Mouse (Mus musculus): ENCODE data around the gene Themis. TPM values are rescaled to one million over a fixed set of nuclear protein-coding genes. Genes with fewer than 3 reads are reported as not detected.

Themis gene
- total RNA-seq, 2 experiments from 2014 or later, result not detected

DNA sequence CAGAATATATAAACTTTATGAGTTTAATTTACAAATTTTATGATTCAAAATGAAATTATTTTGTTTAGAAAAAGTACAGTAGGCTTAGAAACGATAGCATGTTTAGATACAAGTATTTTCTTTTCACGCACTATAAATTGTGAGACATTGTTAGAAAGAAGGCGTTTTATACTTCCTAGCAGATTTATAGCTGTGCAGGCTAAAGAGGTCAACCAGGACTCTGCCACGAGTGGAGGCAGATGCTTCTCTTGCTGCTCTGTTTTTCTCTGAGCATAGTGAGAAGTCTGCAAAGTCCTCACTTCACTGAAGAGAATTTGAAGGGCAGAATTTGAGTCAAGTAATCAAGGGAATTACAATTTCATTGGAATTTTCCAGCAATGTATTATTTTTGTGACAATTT is 131.3 kb downstream of the Themis start:
- no peak for DNase-seq (ENCODE audit: low spot score in 2 of 2)

DNA sequence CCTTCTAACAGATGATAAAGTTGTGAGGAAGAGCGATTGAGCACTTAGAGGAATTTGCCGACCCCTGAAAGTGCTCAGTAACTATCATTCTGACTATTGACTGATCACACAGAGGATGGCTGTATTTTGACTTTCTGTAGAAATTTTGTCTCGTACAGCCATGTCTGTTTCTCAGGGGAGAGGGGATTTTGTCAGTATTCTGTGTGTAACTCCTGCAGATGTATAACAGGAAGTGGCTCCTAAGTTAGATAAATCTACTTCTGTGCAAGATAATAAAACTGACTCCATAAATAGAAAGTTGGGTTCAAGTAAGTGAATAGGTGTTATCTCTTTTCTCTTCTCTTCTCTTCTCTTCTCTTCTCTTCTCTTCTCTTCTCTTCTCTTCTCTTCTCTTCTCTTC is 137.0 kb downstream of the Themis start:
- no peak for DNase-seq (ENCODE audit: low spot score in 2 of 2)

DNA sequence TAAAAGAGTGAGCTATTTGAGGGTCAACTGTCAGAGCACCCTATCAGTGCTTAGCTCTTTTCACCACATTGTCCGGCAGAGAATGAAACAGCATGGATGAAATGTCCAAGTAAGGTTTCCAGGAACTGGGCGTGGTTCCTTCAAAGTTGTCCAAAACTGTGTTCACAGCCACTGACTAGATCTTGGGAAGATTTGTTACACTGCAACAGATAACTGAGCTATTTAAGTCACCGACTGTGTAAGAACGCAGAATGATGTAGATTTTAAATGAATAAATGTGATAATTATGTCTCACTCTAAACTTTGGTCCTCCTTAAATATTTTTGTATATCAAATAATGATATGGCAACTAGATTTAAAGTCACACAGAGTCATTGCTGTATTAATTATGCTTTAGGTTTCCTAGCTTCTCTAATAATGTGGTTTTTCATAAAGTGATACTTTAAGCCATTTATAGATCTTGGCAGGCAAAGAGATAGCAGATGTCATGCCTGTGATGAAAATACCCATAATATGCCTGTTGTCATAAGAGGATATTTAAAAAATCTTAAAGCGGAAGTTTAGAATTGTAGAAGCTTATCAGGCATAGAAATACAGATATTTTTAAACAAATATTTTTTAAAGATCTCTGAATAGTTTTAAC is 143.9 kb downstream of the Themis start:
- DNase-seq (ENCODE audit: low spot score in 2 of 2), result peak in 1 of 2 experiments; percentile 49

DNA sequence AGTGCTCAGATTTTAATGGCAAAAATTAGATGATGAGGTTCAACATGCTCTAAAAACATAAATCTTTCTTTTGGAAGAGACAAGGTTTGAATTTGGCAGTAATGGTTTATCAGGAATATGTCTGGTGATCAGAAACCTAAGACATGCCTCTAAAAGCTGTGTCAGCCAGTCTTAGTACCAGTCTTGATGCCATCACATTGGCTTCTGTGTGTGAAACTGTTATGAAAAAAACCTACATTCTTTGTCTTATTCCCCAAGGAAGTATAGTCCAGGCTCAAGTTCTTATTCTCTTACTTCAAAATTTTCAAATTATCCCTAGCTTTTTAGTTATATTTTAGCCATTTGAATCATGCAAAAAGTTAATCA is 144.4 kb downstream of the Themis start:
- no peak for DNase-seq (ENCODE audit: low spot score in 2 of 2)

DNA sequence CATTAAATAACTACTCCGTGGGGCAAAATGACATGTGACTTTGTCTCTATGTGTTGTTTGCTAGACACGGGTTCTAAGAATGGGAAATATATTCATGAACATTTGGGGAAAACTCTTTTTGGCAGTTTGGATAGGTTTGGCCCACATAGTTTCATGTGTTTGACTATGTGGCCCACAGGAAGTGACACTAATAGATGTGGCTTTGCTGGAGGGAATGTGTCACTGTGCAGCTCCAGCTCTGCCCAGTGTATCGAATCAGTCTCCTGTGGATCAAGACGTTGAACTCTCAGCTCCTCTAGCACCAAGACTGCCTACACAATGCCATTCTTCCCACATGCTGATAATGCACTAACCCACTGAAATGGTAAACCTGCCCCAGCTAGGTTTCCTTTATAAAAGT is 148.0 kb downstream of the Themis start:
- no peak for DNase-seq (ENCODE audit: low spot score in 2 of 2)

DNA sequence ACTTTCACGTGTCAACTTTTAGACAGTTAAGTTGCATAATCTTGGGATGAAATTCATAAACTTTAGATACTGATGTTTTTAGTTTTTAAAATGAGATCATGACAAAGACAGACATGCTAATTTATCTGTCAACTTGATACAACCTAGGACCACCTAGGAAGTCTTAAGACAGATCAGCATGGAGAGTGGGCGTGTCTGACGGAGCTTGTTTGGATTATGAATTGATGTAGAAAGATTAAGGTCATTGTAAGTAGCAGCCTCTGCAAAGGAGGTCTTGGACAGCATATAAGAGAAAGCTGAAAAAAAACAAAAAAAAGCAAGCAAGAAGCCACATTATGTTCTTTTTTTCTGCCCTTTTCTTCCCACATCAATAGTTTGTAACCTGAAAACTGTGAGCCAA is 154.2 kb downstream of the Themis start:
- DNase-seq (ENCODE audit: low spot score in 2 of 2), result no peak

DNA sequence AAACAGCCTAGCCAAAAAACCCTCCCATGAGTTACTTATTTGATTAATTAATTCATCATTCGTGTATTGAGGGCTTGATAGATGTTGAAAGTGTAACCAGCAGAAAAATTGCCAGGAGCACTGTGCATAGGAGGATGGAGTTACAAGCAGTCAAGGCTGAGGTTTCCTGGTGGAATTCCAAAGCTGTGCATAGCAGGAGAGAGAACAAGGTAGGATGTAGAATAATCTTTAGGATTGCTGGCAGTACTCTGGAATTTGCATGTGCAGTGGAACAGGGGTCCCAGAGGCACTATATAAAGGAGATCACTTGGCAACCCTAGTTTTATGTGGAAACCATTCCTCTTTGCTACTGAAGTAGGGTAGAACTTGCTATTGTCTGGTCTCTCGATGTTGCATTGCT is 174.4 kb downstream of the Themis start:
- DNase-seq (ENCODE audit: low spot score in 2 of 2), result no peak

DNA sequence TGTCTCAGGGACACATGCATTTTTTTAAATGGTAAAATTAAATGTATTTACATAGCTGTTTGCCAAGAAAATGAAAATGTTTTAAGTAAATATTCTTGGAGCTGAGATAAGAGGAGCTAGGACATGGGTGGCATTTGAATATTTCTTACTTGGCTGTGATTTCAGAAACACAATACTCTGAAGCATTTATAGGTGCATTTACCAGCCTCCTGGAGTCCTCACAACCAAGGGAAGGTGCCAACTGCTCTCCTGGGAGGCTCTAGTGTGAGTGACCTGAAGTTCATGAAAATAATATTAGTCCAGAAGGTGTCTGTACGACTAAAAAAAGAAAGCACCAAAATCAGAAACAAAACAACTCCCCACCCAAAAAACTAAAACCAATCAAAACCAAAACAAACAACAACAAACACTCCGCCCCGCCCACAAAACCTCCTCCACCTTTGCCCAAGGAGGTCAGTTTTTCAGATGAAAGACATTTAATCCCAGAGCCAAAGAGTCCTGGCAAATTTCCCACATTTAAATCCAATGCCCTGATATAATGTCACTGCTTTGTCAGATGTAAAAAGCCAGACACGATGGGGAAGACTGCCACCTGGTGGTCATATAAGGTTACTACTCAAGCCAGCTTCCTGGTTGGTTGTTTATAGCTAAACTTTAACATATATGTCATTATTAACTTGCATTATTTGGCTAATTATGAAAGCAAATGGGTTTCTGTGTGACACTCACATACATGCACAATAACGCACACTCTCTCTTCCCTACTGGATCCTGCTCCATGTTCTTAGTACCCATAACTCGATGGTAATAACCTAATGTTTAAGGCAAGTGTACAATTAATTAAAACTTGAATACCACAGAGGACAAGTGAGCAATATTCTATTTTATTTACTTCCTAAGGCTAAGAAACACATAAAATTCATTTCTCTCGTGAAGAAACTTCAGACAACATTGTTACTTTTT is 175.9 kb downstream of the Themis start:
- peak; percentile 49 to 68 for DNase-seq (ENCODE audit: low spot score in 2 of 2)

DNA sequence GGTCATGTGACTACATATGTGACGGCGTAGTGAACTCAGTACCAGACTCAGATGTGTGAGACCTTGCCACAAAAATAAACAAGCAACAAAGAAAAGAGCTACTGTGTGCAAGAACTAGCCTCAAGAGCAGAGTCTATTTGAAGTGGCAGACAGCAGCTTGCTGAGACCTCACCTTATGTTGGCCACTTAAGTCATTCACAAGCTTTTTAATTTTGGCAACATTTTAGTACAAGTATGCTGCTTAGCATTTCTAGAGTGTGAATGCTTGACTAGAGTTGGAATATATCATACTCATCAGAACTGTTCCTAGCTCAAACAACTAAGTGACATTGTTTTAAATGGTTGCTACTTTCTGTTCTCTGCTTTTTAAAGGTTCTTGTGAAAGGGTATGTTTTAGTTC is 188.0 kb downstream of the Themis start:
- DNase-seq (ENCODE audit: low spot score in 2 of 2), result no peak

DNA sequence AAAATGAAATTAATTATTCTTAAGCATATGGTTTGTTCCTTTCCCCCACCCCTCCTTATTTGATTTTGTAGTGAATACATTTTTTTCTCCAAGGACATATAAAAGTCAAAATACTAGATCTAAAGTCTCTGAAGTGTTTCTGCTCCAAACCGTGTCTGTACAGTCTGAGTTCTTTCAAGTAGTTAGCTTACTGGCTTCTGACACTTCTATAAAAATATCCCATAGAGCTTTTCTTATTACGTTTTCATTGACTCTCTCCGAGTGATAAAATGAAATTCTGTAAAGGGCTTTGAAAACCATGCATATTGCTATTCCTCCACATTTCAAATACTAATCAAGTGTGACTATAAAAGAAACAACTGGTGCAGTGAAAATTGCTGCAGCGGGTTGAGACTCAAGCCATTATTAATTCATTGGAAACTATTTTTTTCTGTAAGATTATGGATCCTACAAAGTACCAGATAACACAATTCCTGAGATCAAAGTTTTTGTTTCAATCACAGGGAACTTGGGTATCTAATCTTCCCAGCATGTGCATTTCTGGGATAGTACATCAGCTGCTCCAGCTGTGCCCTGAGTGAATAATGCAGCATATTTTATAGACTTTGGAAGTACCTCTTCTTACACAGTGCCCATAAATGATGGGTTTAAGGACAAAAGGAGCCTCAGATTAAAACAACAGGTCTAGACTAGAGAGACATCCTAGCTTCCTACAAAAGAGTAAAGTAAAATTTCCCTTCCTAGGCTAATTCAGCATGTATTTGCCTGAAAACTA is 202.6 kb downstream of the Themis start:
- no peak for DNase-seq (ENCODE audit: low spot score in 2 of 2)

DNA sequence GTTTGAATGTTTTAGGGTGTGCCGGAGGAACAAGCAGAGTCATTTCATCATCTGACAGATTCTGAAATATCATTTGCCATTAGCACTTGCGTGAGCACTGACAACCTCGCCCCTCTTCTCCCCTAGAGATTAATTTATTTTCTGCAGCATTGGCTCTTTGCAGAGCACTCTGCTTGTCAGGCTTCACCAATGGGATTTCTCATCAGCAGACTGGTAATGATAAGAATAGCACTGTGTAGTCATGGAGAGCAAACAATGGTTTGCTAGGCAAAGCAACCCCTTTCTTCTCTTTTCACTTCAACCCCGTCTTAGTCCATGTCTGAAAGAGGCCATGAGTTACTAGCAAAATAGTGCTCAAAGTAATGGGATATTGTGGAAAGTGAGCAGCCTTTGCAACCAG is 206.4 kb downstream of the Themis start:
- DNase-seq (ENCODE audit: low spot score in 2 of 2), result no peak

DNA sequence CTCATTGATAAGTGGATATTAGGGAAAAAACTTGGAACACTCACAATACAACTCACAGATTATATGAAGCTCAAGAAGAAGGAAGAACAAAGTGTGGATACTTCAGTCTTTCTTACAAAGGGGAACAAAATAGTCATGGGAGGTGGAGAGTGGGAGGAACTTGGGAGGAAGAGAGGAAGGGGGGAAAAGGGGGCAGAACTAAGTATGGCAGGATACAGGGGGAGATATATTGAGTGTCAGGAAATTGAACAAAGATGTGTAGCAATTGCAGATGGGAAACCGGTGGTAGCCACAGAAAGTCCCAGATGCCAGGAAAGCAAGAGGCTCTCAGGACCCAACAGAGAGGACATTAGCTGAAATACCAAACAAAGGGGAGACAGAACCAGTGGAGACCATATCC is 219.5 kb downstream of the Themis start:
- DNase-seq (ENCODE audit: low spot score in 2 of 2), result no peak

DNA sequence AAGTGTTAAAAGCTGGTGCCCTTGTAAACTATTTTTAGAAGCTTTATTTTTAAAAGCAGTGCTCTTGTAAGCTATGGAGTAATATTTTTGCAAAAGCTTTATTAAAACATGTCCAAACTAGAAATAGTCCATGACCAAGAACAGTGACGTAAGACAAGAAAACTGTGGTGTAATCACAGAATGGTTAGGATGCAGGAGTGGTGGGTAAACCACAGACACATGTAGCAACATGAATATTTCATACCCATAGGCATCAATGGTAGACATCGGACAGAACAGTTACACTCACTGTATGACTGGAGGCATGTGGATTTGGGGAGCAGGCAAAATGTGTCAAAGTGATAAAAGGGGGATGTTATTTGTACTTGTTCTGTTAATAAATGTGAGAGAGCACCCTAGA is 222.7 kb downstream of the Themis start:
- no peak for DNase-seq (ENCODE audit: low spot score in 2 of 2)

DNA sequence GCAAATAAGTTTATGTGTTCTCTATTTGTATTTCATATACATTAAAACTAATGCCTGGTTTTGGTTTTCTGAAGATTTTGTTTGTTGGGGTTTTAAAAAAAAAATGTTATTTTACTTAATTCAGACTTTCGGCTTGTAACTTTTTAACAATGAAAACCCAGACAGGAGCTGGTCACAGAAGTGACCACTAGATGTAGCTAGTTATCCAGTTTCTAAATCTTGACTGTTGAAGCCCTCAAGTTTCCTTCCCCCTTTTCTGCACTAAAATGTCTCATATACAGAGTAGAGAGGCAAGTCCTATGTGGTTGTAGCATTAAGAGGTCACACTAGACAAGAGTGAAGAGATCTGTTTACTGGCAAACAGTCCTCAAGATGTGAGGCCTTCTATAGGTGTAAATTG is 230.2 kb downstream of the Themis start:
- no peak for DNase-seq (ENCODE audit: low spot score in 2 of 2)

Data from layer of hippocampus, postnatal 14 days (tissue).